Mouse (Mus musculus): Measurements from ENCODE around the gene Fst. TPM values are rescaled to one million over a fixed set of nuclear protein-coding genes. Genes with fewer than 3 reads are reported as not detected.

Gene Fst
- total RNA-seq (2021) = under 1 TPM; 0.74 to 0.88 TPM

DNA sequence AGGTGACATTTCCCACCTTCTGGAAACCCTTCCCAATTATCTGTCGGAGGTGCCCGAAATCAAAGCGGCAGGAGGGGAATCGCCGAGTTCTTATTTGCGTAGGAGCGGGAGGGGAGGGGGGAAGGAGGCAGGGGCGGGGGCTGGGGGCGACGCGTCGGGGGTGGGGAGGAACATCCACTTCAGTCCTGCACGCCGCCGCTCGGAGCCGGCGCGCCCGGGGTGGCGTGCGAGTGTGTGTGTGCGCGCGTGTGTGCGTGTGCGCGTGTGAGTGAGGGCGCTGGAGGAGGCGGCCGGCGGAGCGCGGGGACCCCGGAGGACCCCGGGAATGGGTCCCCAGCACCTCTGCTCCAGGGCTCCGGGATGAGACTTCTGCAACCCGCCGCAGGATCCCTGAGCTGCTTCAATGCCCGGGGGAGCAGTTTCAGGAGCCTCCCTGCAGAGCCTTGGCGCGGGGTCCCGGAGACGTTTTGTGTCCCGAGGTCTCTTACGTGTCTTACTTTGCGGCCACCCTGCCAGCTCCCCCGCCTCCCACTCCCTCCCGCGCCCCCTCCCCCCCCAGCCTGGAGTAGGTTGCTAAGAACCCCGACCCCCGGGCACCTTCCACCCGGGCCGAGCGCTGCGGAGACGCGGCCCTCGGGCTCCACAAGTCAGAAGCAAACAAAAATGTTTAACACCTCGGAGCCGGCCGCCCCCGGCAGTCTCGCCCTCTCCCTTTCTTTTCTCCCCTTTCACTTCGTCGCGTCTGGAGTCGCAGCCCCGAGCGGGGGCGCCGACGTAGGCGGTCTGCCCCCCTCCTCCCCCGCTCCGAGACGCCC, at the start of gene Fst:
TSS of gene Fst (minus strand) at position 66 of the 815 bp plus-strand sequence.
- DNase-seq = peak; percentile 29

DNA sequence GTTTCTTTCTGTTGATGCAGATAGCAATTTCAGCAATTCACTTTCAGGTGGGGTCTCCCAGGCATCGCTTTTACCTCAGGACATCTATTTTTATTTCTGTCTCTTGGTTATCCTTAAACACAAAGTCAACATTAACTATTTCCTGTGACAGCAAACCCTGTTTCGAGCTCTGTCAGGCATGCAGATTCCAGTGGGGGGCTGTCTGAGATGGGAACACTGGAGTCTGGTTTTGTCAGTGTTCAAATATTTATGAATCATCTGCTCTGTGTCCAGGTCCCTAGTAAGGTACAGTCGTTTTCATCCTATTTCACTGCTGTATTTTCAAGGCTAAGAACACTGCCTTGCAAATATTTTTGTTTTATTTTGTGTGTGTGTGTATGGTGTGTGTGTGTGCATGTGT, 35.1 kb upstream of the Fst start:
- no peak for DNase-seq

DNA sequence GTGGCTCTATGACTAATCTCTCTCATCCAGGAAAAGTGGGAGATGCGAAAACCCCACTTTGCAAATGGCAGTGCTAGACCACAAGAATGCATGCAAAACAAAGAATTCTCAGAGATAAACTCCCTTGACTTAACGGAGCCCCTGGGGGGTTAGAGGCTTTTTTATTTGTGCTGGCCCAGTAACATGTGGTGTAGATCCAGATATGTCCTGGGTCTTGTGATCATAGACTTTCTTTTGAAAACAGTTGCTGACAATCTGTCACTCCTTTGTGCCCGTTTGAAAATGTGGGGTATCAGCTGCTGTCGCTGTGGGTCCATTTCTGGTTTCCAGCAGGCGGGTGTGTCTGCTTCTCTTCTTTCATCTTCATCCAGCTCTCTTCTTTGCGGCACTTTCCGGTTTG, 29.4 kb upstream of the Fst start:
- DNase-seq = peak; percentile 6

DNA sequence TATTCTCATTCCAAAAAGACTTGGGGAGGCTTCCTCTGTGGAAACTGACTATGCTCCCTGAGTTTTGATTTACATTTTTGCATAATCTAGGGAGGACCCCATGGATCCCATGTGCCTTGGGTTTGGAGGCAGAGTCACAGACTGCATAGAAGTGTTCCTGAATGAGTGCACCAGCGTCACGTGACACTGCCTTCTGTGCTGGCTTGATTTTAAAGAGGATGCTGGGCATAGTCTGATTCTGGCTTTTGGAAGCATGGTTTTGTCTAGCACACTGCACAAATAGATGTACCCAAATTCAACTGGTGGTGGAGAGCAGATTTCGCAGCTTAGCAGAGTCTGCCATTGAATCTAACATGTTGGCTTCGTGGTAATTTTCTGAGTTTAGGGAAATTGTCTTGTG, 19.6 kb upstream of the Fst start:
- no peak for DNase-seq

DNA sequence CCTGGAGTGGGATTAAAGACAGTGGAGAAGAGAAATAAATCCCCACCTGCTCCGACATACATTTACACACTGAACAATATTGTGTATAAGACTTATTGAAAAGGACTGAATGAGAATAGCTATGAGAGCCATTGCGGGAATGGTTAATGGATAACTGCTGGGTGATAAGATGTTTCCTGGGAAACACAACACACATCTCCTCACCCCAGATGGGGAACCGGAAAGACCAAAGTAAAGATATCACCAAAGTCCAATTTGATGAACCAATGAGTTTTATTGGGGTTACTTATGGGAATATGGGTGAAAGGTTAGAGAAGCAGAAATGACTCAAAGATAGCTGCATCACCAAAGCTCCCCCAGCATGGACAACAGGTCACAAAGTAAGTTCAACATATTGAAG, 11.2 kb upstream of the Fst start:
- DNase-seq = no peak

DNA sequence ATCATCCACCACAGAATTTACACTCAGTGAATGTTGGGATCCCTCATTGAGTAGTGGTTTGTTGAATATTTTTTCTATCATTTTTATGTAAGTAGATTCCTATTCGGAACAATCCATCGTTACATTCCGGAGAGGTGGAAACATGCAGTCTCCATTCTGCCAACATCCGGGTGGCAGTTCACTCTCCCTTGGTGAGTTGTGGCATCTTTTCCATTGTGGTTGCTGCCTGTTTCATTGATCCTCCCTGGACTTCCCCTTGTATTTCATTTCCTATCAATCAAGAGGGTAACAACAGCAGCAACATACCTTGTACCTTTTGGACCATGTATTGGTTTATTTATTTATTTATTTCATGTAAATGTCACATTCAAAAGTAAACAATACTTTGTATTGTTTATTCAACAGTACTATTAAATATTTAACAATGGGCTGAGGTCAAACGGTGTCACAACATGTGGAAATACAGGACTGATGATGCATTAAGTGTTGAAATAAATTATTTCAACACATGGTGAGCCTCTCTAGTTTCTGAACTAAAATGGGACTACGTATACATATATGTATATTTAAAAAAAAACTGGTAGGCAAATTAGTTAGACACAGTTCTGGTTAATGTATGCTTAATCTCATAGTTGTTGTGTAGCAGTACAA, 7.6 kb upstream of the Fst start:
- DNase-seq = no peak

DNA sequence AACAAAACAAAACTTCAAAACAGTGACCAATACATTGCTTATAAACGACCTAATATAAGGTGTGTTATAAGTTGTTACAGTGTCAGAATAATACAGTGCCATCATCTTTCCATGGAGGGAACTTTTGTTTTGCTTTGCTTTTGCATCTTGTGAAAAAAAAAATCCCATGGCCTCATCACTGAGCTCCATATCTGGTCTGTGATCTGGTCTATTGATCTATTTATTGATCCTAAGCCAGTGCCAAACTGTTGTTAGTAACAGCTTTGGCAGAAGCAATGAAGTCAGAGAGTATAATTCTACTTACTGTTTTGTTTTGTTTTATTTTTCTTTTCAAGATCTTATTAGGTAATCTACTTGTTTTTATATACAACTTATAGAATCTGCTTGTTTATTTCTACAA, 6.6 kb upstream of the Fst start:
- no peak for DNase-seq

DNA sequence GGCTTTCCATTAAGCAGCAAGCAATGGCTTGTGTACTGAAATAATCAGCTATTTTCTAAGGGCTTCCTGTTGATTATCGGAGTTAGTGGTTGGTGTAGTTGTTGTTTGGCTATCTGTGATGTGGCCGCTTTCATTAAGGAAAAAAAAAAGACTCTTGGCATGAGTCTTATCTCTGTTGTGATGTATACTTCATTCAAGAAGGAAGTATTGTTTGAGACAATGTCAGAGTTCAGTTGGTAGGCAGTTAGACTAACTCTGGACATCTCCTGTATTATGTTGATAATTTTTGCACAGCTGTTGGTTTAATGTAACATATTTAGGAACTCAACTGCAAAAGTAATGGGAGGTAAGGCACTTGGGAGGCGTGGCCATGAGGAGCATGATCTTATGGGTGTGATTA, 6.1 kb upstream of the Fst start:
- no peak for DNase-seq

DNA sequence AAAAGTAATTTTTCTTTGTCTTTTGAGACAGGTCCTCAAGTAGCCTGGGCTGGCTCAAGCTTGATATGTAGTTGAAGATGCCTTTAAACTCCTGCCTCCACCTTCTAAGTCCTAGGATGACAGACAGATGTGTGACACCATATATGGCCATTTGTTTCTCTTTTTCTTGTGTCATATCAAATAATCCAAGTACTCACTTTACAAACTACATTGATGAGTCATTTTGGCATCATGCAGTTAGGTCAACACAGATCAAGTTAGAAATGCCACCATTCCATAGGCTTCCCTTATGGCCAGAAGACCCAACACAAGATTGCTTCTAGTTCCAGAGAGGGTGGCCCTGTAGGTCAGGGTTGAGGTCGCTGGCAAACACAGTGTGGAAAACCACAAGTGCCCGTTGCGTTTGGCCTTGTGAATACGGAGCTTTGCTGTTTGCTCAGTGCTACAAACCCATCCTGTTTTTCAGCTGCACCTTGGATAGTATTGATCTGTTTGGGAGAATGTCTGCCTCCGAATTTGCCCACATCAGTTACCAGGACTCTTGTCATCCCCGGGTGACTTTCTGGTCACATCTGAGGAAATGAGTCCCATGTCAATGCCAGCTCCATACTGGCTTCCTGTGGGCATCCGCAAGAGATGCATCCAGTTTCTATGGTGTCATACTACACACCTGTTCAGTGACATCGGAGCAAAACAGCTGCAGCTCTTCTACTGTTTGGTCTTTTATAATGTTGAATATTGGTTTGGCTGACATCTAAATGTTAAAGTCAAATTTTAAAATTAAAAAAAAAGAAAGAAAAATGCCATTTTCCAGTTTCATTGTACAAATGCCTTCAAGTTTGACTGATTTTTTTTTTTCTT, 4.0 kb upstream of the Fst start:
- no peak for DNase-seq

DNA sequence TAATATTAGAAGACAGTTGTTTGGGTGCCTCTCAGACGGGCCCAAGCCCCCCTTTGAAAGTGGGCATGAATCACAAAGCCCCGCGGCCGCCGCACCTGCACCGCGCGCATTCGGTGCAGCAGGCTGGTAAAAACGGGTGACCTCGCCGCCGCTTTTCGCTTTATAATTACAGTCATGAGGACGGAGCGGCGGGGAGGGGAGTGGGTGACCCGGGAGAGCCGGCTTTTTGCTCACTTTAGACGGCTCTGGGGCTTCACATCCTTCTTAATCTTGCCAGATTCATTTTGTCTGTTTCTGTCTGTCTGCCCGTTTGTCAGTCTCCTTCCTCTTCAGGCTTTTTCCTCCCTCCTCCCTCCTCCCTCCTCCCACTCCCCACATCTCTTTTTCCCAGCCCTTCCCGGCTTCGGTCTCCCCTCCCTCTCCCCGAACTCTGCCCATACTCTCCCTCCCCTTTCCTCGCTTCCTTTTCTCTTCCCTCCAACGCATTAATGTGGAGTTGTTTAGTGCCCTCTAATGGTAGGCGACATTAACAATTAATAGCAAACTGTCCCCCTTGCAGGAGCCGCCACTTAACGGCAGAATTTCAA, 1.6 kb upstream of the Fst start:
- DNase-seq = peak; percentile 37

DNA sequence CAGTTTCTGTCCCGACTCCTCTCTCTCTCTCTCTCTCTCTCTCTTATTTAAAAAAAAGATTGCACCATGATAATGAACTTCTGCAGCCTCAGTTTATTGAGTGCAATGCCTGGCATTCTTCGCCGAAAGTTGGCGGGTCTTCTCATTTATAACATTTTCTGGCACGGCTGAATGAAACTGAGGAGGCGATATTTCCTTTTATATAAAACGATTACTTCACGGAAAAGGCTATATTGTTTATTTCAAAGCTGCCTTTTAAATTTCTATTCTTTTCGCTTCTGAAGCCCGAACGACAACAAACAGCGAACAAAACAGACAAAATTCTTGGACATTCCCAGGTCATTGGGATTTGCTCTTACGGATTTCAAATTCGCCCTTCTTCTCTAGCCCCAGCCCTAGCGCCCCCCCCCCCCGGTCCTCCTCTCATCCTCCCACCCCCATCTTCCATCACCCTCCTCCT, 980 bp upstream of the Fst start:
- no peak for DNase-seq

DNA sequence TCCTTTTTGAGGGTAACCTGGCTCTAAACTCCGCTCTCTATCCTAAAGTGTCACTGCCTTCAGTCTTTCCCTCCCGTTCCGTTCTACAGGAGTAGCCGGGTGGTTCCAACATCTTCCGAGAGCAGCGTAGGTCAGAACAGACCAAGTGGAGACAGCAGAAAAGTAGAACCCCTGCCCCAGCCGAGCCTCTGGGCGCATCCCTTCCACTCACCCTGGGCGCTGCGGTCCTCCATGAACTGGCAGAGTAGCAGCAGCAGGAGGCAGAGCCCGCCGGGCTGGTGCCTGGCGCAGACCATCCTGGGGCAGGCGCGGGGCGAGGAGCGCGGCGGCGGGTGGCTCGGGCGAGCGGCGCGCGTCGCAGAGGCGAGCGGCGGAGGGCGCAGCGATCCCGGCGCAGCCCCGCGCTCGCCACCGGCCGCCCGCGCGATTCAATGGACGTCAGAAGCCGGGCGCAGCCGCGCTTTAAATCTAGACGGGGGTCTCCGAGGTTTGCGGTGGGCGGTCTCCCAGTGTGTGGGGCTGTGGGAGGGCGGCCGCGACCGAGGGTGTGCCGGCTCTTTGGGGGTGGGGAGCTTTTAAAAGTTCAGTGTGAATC, 363 bp downstream of the Fst start:
- peak; percentile 51 for DNase-seq

DNA sequence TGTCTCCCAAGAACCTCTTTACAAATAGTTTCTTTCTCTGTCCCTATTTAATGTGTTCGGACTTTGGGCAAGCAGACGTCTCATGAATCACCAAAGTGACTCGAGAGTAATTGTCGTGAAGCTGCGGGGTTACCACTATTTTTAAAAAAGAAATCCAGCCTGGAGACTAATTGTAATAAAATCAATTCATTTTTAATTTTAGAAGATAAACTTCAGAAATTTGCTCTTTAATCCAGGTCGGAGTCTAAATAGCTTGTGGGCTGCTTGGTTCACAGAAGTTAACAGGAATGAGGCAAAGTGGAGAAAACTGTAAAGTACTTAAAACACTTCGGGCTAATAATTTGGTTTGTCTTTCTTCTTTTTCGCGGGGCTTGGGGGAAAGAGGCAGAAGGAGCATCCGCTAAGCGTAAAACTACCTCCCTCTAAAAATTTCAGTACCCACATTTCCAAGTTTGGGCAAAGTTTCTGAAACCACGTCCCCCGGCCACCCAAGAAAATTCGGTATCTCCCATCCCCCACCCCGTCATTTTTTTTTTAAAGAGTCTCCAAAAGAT, 1.1 kb downstream of the Fst start:
- no peak for DNase-seq

DNA sequence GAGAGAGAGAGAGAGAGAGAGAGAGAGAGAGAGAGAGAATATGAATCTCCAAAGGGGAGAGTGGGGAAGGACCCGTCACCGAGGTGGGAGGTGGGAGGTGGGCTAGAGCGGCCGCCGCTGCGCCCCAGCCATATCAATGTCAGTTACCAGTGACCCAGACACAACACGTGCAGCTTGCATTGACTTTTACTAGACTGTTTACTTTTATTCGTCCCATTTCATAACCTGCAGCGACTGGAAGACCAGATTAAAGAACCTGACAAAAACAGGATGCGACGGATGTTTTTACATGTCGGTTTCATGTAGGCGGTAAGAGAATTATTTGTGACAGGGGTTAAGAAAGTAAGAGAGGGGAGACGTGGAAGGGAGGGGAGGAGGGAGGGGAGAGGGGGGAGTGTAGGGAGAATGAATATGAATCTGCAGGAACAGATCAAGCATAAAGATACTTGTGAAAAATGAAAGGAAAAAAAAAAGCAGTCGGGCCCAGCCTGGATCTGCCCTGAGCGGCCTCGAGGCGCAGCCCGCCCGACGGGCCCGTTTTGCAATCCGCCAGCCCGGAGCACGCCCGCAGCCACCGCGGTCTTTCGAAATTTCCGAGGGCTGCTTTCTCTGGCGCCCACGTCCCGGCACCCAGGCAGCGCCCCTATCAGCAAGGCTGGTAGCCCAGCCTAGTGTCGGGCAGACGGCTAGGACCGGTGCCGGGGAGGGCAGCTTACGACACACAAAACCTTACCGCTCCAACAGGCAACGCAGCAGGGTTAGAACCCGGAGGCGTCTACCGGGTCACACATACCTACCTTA, 1.8 kb downstream of the Fst start:
- peak; percentile 22 for DNase-seq

DNA sequence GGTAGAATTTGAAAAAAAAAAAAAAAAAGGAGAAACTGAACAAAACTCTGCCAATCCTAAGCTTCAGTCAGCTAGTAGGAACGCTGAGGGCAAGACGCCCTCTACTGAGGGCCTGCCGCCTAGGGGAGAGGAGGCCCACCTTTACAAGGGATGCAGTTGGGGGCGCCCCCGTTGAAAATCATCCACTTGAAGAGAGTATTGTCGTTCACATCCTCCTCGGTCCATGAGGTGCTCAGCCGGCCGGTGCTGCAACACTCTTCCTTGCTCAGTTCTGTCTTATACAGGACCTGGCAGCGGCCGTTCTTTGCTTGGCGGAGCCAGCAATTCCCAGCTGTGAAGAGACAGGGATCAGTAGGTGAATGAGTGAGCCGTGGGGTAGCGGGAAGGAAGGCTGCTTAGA, 2.5 kb downstream of the Fst start:
- DNase-seq = peak; percentile 38

DNA sequence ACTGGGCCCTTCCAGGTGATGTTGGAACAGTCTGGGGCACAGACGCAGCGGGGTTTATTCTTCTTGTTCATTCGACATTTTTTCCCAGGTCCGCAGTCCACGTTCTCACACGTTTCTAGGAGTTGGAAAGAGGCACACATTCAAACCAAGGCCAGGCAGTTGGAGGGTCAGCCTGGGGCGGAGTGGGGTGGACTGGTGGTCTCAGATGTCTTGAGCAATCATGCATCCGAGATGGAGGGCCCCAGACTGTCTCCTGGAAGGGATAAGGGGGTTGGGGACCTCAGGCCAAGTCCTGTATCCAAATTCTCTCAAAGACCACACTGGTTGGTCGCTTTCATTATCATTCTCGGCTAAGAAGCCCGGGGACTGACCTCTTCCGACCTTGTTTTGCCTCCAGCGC, 3.0 kb downstream of the Fst start:
- no peak for DNase-seq

DNA sequence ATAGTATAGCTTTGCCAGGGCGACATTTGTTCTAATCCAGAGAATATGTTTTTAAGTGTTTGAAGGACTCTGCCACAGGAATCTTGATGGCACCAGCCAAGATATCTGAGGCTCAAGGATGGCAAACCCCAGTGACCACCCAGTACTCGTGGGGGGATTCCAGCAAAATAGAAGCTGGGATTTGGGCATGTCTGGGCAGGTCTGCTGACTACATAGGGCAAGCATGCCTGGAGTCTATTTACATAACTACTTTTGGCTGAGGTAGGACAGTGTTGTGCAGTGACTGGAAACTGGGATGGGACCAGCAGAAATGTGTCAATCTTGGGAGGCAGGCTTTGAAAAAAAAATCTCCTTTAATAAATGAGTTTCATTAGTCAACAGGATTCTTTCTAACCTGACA, 11.5 kb downstream of the Fst start:
- no peak for DNase-seq

DNA sequence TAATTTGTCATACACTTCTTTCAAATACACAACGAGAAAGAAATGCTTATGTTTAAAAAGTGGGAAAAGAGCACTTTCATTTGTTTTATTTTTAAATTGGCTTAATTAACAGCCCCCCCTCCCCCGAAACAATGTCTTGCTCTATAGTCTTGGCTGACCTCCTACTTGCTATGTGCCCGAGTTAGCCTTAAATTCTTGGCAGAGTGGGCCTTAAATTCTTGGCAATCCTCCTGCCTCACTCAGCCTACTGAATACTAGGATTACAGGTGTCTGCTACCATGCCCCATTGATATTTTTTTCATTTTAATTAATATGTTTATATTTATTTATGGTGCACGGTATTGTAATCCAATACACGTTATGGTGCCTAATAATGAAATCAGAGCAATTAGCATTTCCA, 26.3 kb downstream of the Fst start:
- peak; percentile 8 for DNase-seq

DNA sequence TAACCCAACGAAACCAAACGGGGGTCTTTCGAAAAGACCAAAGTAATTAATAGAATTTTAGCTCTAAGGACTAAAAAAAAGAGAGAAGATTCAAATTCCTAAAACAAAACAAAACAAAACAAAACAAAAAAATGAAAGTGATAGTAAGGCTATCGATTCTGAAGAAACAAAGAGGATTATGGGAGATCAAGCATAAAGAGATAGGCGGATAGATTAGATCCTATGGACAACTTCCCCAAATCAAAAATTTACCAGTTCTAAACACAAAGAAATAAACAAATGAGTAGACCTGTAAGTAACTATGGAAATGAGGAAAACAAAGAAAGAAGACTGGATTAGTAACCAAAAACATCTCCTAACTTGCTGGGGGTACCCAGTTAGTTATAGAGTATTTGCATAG, 33.5 kb downstream of the Fst start:
- no peak for DNase-seq

DNA sequence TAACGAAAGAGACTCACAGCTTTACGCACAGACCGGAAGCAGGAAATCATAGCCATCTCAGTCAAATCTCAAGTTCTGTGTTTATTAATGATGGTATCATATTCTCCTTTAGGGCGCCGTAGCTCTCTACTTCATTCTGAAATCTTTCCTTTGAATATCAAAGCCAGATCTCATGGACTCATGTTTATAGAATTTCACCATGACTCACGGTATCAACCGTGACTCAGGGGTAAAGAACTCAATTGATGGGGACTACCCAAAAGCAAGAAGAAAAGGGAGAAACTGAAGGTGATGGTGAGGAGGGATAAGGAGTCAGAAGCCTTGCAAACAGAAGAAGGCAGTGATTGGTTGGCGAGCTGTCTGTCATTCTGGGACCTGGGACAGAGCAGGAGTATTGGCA, 38.5 kb downstream of the Fst start:
- no peak for DNase-seq

DNA sequence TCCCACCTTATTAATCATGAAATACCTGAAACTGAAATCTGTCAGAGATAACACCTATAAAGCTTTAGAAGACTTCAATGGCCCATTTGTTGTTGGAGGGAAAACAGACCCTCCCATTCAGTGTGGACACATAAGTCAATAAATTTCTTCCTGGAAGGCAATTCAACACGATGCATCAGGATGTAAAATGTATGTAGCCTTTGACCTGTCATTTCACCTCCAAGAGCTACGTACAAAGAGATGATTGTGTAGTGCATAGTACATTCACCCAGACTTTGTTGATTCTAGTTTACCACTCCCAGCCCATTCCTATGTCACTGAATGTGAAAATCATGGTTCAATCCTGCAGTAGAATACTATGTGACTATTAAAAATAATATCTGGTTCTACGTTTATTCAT, 39.4 kb downstream of the Fst start:
- no peak for DNase-seq
